In genomic region chr5:128360946-128361675, GRCm38 (mm10) we compare ENCODE assay signal across 27 mouse cellular contexts.
DNase-seq lines count a peak whose midpoint lies in the region; TF ChIP-seq lines count a peak whose summit lies in the region.
"Had no signal": no experiment of that assay in that cellular context is flagged by ENCODE, and none has a peak within 500 bp of the region (broad histone marks: within the 10 kb centered on the region; RNA-seq: fewer than 3 reads in every experiment).

No protein-coding gene starts in this region.

- no peak for TF ChIP-seq CTCF in left cerebral cortex, adult 2 months (IDR thresholded peaks at IDR 0.05)

- DNase-seq in left cerebral cortex, adult 2 months (ENCODE audit: extremely low spot score in 1 of 2, low spot score in 2 of 2) = peak in 1 of 2 experiments; percentile 48
- no peak for DNase-seq in left cerebral cortex, postnatal 4 days
- DNase-seq in right cerebral cortex, adult 2 months (ENCODE audit: low spot score in 2 of 2) = peak; percentile 38
- DNase-seq in right cerebral cortex, postnatal 4 days = no peak
- DNase-seq in left cerebral cortex, postnatal 36 days (ENCODE audit: low spot score in 2 of 2) = peak; percentile 51 to 52
- no peak for DNase-seq in urinary bladder, postnatal 14 days (ENCODE audit: low spot score)
- DNase-seq in kidney, postnatal 4 days = no peak
- DNase-seq: adrenal gland, adult 2 months; adrenal gland, postnatal 36 days; cerebellum, adult 2 months; cerebellum, postnatal 25 days; forebrain, postnatal 0 days; gastrocnemius, adult 2 months; gastrocnemius, postnatal 36 days; heart, adult 2 months; kidney, adult 9 months; kidney, postnatal 10 days; layer of hippocampus, adult 9-11 months; midbrain, embryonic 14.5 days had no signal

- peak overlapping the region; percentile 36; the same call in 1 of the 2 replicates for H3K27ac ChIP-seq in left cerebral cortex, adult 2 months
- H3K27ac ChIP-seq: embryonic facial prominence, embryonic 10.5 days; embryonic facial prominence, embryonic 15.5 days; forebrain, embryonic 12.5 days; gastrocnemius, adult 2 months; heart, adult 2 months; hindbrain, embryonic 14.5 days; limb, embryonic 13.5 days; lung, embryonic 15.5 days; macrophage had no signal

- H3K4me3 ChIP-seq in left cerebral cortex, adult 2 months = peak overlapping the region; percentile 6; the same call in 1 of the 2 replicates
- H3K4me3 ChIP-seq: embryonic facial prominence, embryonic 10.5 days; embryonic facial prominence, embryonic 15.5 days; forebrain, embryonic 12.5 days; gastrocnemius, adult 2 months; heart, adult 2 months; heart, embryonic 12.5 days; limb, embryonic 13.5 days; lung, embryonic 15.5 days had no signal

- intact Hi-C loops in left cerebral cortex, adult 2 months (cut with DNase I) = loop anchor here (5.0 kb wide), 1 partner anchor 149 kb away; no protein-coding TSS in a partner anchor
- intact Hi-C loops in left cerebral cortex, postnatal 4 days (cut with DNase I) = no loop called here
- intact Hi-C loops in left cerebral cortex, postnatal 36 days (cut with DNase I) = loop anchor here (5.0 to 10.0 kb wide), 2 partner anchors 71 to 406 kb away; partner anchors contain the start of gene Tmem132d

Comparison
In these comparisons a context has a peak if more than half of its experiments do, and no peak if none do; other contexts are left out.
1. DNase-seq: peak in right cerebral cortex, adult 2 months (2 of 2) and left cerebral cortex, postnatal 36 days (2 of 2); none in left cerebral cortex, postnatal 4 days (single experiment), right cerebral cortex, postnatal 4 days (single experiment), urinary bladder, postnatal 14 days (single experiment) and kidney, postnatal 4 days (0 of 2).